Comparison of ENCODE assay signal across 8 mouse cellular contexts in the genomic region with DNA sequence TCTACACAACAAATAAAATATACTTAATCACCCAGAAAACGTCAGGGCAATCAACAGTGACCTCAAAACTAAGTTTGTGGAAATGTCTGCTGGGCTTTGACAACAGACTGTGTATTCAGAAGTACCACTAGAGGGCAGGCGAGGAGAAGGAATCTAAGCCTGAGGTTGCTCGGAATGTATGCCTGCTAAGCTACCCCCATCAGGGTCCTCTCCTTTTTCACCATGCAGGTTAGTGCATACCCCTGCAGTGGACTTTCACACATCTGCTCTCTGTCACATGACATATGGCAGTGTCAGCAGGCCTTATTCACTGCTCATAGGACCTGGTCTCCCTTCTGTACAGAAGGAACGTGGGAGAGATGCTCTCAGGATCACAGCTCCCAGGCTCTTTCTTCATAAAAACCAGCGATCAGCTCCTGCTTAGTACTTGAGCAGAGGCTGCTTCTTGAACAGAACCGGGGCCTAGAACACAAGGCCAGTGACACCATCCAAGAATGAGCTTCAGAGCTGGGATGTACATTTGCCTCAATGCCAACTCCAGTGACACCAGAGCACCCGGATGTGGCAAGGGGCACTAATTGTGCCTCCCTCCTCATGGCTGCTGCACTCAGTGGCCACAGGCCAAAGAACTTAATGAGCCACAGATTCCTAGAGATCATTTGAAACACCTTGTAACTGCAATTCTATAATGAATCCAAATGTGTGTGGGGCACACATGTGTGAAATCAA.
DNase-seq lines count a peak whose midpoint lies in the region; ATAC-seq and TF ChIP-seq lines count a peak whose summit lies in the region.

No protein-coding gene starts in this region.

- 30% methylated on average over 7 of the region's 7 CpGs for WGBS in embryonic facial prominence, embryonic 14.5 days
- WGBS in hindbrain, embryonic 15.5 days, result 44% methylated on average over 7 of the region's 7 CpGs
- 44% methylated on average over 7 of the region's 7 CpGs for WGBS in midbrain, embryonic 13.5 days
- WGBS in stomach, postnatal 0 days, result 38% methylated on average over 7 of the region's 7 CpGs

- no peaks in the 10 kb centered on the region for H3K27me3 ChIP-seq in embryonic facial prominence, embryonic 14.5 days (replicated peaks; ENCODE audit: control insufficient read depth, insufficient read depth, low read length)
- no peaks in the 10 kb centered on the region for H3K27me3 ChIP-seq in hindbrain, embryonic 15.5 days
- H3K27me3 ChIP-seq in midbrain, embryonic 13.5 days, result no peaks in the 10 kb centered on the region
- no peaks in the 10 kb centered on the region for H3K27me3 ChIP-seq in stomach, postnatal 0 days (ENCODE audit: control insufficient read depth, insufficient read depth, low read length)

- no peak overlapping the region for H3K9ac ChIP-seq in embryonic facial prominence, embryonic 14.5 days (ENCODE audit: low read depth, low read length)
- no peak overlapping the region for H3K9ac ChIP-seq in hindbrain, embryonic 15.5 days
- no peak overlapping the region for H3K9ac ChIP-seq in midbrain, embryonic 13.5 days (replicated peaks)
- no peak overlapping the region for H3K9ac ChIP-seq in stomach, postnatal 0 days (ENCODE audit: low read length)

- peak; percentile 77 for ATAC-seq in embryonic facial prominence, embryonic 14.5 days (ENCODE audit: low read depth)
- ATAC-seq in hindbrain, embryonic 15.5 days (ENCODE audit: low FRiP score, low read depth), result peak; percentile 86
- peak; percentile 92 for ATAC-seq in midbrain, embryonic 13.5 days
- ATAC-seq in stomach, postnatal 0 days (ENCODE audit: low FRiP score, low TSS enrichment), result peak; percentile 35; the same call in 1 of the 2 replicates

- intact Hi-C loops in left cerebral cortex, adult 2 months (cut with DNase I), result loop anchor here (1.0 to 10.0 kb wide), 7 partner anchors 256 to 966 kb away; no protein-coding TSS in a partner anchor
- intact Hi-C loops in left cerebral cortex, postnatal 25 days (cut with DNase I), result loop anchor here (1.0 to 10.0 kb wide), 6 partner anchors 222 to 784 kb away; no protein-coding TSS in a partner anchor

- no peak overlapping the region for H3K4me3 ChIP-seq in left cerebral cortex, adult 2 months
- H3K4me3 ChIP-seq in embryonic facial prominence, embryonic 14.5 days (ENCODE audit: low read depth, low read length), result no peak overlapping the region
- H3K4me3 ChIP-seq in hindbrain, embryonic 15.5 days, result no peak overlapping the region
- no peak overlapping the region for H3K4me3 ChIP-seq in midbrain, embryonic 13.5 days (replicated peaks)
- no peak overlapping the region for H3K4me3 ChIP-seq in stomach, postnatal 0 days (ENCODE audit: low read depth, low read length)

- TF ChIP-seq EP300 in stomach, postnatal 0 days (optimal IDR thresholded peaks at IDR 0.05), result no peak

- no peak overlapping the region for H3K4me2 ChIP-seq in embryonic facial prominence, embryonic 14.5 days (ENCODE audit: low read depth, low read length)
- H3K4me2 ChIP-seq in hindbrain, embryonic 15.5 days, result no peak overlapping the region
- no peak overlapping the region for H3K4me2 ChIP-seq in midbrain, embryonic 13.5 days (replicated peaks)
- H3K4me2 ChIP-seq in stomach, postnatal 0 days (replicated peaks; ENCODE audit: low read depth), result no peak overlapping the region

- H3K27ac ChIP-seq in left cerebral cortex, adult 2 months, result no peak overlapping the region
- H3K27ac ChIP-seq in embryonic facial prominence, embryonic 14.5 days (replicated peaks; ENCODE audit: low read depth, low read length), result no peak overlapping the region
- no peak overlapping the region for H3K27ac ChIP-seq in hindbrain, embryonic 15.5 days (replicated peaks)
- H3K27ac ChIP-seq in midbrain, embryonic 13.5 days, result no peak overlapping the region
- no peak overlapping the region for H3K27ac ChIP-seq in stomach, postnatal 0 days (replicated peaks)

- H3K9me3 ChIP-seq in embryonic facial prominence, embryonic 14.5 days (ENCODE audit: control insufficient read depth, low read length), result no peaks in the 10 kb centered on the region
- no peaks in the 10 kb centered on the region for H3K9me3 ChIP-seq in hindbrain, embryonic 15.5 days
- no peaks in the 10 kb centered on the region for H3K9me3 ChIP-seq in midbrain, embryonic 13.5 days
- no peaks in the 10 kb centered on the region for H3K9me3 ChIP-seq in stomach, postnatal 0 days (ENCODE audit: control insufficient read depth, low read length)

- peak; percentile 50 to 51 for DNase-seq in left cerebral cortex, adult 2 months (ENCODE audit: extremely low spot score in 1 of 2, low spot score in 2 of 2)
- DNase-seq in left cerebral cortex, adult 8-10 months (ENCODE audit: low spot score in 2 of 2), result no peak
- peak; percentile 17 for DNase-seq in adrenal gland, postnatal 25 days
- peak; percentile 85 for DNase-seq in embryonic facial prominence, embryonic 14.5 days (ENCODE audit: low spot score)
- peak; percentile 38 to 67 for DNase-seq in left cerebral cortex, postnatal 25 days (ENCODE audit: low spot score in 2 of 2)
- peak; percentile 37 for DNase-seq in stomach, postnatal 0 days (ENCODE audit: low spot score)

- 0 out of 2 replicates have a peak, but pooled peaks cover under 1% of the 10 kb centered on the region for H3K4me1 ChIP-seq in embryonic facial prominence, embryonic 14.5 days (ENCODE audit: control insufficient read depth, insufficient read depth, low read length)
- no peaks in the 10 kb centered on the region for H3K4me1 ChIP-seq in hindbrain, embryonic 15.5 days (replicated peaks)
- H3K4me1 ChIP-seq in midbrain, embryonic 13.5 days (replicated peaks), result no peaks in the 10 kb centered on the region
- no peaks in the 10 kb centered on the region for H3K4me1 ChIP-seq in stomach, postnatal 0 days (replicated peaks; ENCODE audit: control insufficient read depth, insufficient read depth)

- H3K36me3 ChIP-seq in embryonic facial prominence, embryonic 14.5 days (ENCODE audit: control insufficient read depth, insufficient read depth, low read length), result no peaks in the 10 kb centered on the region
- no peaks in the 10 kb centered on the region for H3K36me3 ChIP-seq in hindbrain, embryonic 15.5 days
- H3K36me3 ChIP-seq in midbrain, embryonic 13.5 days, result no peaks in the 10 kb centered on the region
- H3K36me3 ChIP-seq in stomach, postnatal 0 days (ENCODE audit: control insufficient read depth, insufficient read depth, low read length), result no peaks in the 10 kb centered on the region

- TF ChIP-seq CTCF in left cerebral cortex, adult 2 months (IDR thresholded peaks at IDR 0.05), result peak; percentile 83
- TF ChIP-seq CTCF in stomach, postnatal 0 days (IDR thresholded peaks at IDR 0.05; ENCODE audit: low read depth), result peak; percentile 89

Comparison
In these comparisons a context has a peak if more than half of its experiments do, and no peak if none do; other contexts are left out.
1. DNase-seq: peak in left cerebral cortex, adult 2 months (2 of 2), adrenal gland, postnatal 25 days (single experiment), embryonic facial prominence, embryonic 14.5 days (single experiment), left cerebral cortex, postnatal 25 days (2 of 2) and stomach, postnatal 0 days (single experiment); none in left cerebral cortex, adult 8-10 months (0 of 2).
2. ATAC-seq: peak in every context shown above with its lines; median percentile 92 in midbrain, embryonic 13.5 days; 86 in hindbrain, embryonic 15.5 days; 77 in embryonic facial prominence, embryonic 14.5 days; 35 in stomach, postnatal 0 days.